Mouse (Mus musculus) lung, postnatal 0 days (tissue): ENCODE measurements around the gene Cox17. TPM values are rescaled to one million over a fixed set of nuclear protein-coding genes. Genes with fewer than 3 reads are reported as not detected.

ENCODE experiments used
- ATAC-seq: fragments of 200-750 bp; cut with Nextera tagmentation; 2 replicates; pipeline ENCODE4 v1.8.0; 2017; ENCODE audit warnings: moderate library complexity
- DNase-seq: peaks from one replicate; pipeline ENCODE4 v3.0.0-alpha.2; 2016; ENCODE audit warnings: low spot score
- H3K27ac ChIP-seq: fragments of 300-500 bp; sonication (generic); 2 replicates; pipeline ENCODE4 v1.5.1; 2014; ENCODE audit warnings: antibody characterized with exemption, mild to moderate bottlenecking, low read length, mixed read lengths
- H3K27me3 ChIP-seq: fragments of 300-500 bp; sonication (generic); replicated peaks from 2 replicates; pipeline ENCODE4 v1.6.1; 2014; ENCODE audit warnings: low read length, mixed read lengths; ENCODE audit not compliant: insufficient read depth
- H3K36me3 ChIP-seq: fragments of 300-500 bp; sonication (generic); 2 replicates; pipeline ENCODE4 v1.6.1; 2014; ENCODE audit warnings: low read length, mixed read lengths; ENCODE audit not compliant: insufficient read depth
- H3K4me1 ChIP-seq: fragments of 300-500 bp; sonication (generic); 2 replicates; pipeline ENCODE4 v1.6.1; 2014; ENCODE audit warnings: antibody characterized with exemption, low read depth, low read length, mixed read lengths; ENCODE audit not compliant: insufficient read depth
- H3K4me2 ChIP-seq: fragments of 300-500 bp; sonication (generic); replicated peaks from 2 replicates; pipeline ENCODE4 v1.6.1; 2014; ENCODE audit warnings: low read depth, mild to moderate bottlenecking, low read length, moderate library complexity, mixed read lengths
- H3K4me3 ChIP-seq: fragments of 300-500 bp; sonication (generic); 2 replicates; pipeline ENCODE4 v1.5.1; 2014; ENCODE audit warnings: low read depth, low read length
- H3K9ac ChIP-seq: fragments of 300-500 bp; sonication (generic); replicated peaks from 2 replicates; pipeline ENCODE4 v1.6.1; 2014; ENCODE audit warnings: low read depth, mild to moderate bottlenecking
- H3K9me3 ChIP-seq: fragments of 300-500 bp; sonication (generic); 2 replicates; pipeline ENCODE4 v1.6.1; 2016; ENCODE audit warnings: low read length, mixed read lengths
- CTCF ChIP-seq: IDR thresholded peaks from 2 replicates; pipeline ENCODE4 v1.5.1; 2016; ENCODE audit warnings: antibody characterized with exemption, mild to moderate bottlenecking
- EP300 ChIP-seq: IDR thresholded peaks from 2 replicates; pipeline ENCODE4 v1.6.1; 2016; ENCODE audit warnings: antibody characterized with exemption, mild to moderate bottlenecking, control low read depth
- WGBS: fragments of 180-500 bp; shearing (Covaris S2); extraction: QIAGEN DNeasy Blood & Tissue Kit; methylation state at CpG from one replicate; pipeline ENCODE4 v1.1.7; 2014; 5-methylcytosine and 5-hydroxymethylcytosine counted together
- polyA plus RNA-seq: library from polyadenylated mRNA; unstranded; fragments of >200 nt; fragmentation: Nextera tagmentation; extraction: Ambion mirVana; gene quantifications from 2 replicates; pipeline ENCODE4 v1.2.1, GENCODE M21; 2015

Cox17 gene
- polyA plus RNA-seq, 1 experiment from 2014 or later, result 205 TPM

DNA sequence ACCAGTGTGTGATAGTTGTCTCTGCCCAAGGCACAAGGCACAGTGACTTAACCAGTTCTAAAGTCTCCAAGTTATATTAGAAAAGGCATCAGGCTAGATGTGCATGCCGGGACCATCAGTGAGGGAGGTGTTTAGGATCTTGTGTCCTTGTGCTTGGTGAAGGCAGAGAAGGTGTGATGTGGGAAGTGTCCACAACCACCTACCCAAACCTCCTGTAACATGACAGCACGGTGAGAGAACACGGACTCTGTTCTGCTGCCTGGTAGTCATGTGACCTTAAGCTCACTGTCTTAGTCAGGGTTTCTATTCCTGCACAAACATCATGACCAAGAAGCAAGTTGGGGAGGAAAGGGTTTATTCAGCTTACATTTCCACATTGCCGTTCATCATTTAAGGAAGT, 19.4 kb downstream of the Cox17 start:
- H3K36me3 ChIP-seq, result no peaks in the 10 kb centered on the region
- no peaks in the 10 kb centered on the region for H3K27me3 ChIP-seq
- no peak for DNase-seq
- H3K4me3 ChIP-seq, result no peak overlapping the region
- no peak overlapping the region for H3K27ac ChIP-seq
- peaks cover 13% of the 10 kb centered on the region; the same call in 1 of the 2 replicates for H3K4me1 ChIP-seq
- H3K9me3 ChIP-seq, result no peaks in the 10 kb centered on the region
- no peak overlapping the region for H3K9ac ChIP-seq
- TF ChIP-seq EP300, result no peak
- TF ChIP-seq CTCF, result no peak
- no peak overlapping the region for H3K4me2 ChIP-seq
- ATAC-seq, result no peak
- 76% methylated on average over 4 of the region's 4 CpGs for WGBS

DNA sequence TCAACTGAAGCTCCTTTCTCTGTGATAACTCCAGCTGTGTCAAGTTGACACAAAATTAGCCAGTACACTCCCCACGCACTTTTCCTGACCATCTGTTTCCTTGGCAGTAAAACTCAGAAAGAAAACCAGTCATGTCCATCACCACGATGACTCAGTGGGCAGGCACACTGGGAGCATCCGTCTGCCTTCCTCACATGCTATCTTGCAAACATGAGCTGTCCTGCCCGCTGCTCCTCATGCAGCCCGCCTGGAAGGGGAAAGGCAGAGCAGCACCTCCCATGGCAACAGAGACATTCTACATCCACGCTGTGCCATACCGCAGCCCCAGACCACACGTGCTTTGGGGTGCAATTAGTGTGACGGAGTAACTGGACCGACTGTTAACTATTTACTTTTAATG, 21.5 kb downstream of the Cox17 start:
- 57% methylated on average over 10 of the region's 10 CpGs for WGBS
- no peaks in the 10 kb centered on the region for H3K9me3 ChIP-seq
- ATAC-seq (no peak), DNase-seq (no peak)
- H3K36me3 ChIP-seq, result no peaks in the 10 kb centered on the region
- TF ChIP-seq CTCF, result no peak
- TF ChIP-seq EP300, result no peak
- no peak overlapping the region for H3K9ac ChIP-seq
- H3K4me3 ChIP-seq, result no peak overlapping the region
- no peaks in the 10 kb centered on the region for H3K4me1 ChIP-seq
- no peak overlapping the region for H3K4me2 ChIP-seq
- no peak overlapping the region for H3K27ac ChIP-seq
- no peaks in the 10 kb centered on the region for H3K27me3 ChIP-seq

DNA sequence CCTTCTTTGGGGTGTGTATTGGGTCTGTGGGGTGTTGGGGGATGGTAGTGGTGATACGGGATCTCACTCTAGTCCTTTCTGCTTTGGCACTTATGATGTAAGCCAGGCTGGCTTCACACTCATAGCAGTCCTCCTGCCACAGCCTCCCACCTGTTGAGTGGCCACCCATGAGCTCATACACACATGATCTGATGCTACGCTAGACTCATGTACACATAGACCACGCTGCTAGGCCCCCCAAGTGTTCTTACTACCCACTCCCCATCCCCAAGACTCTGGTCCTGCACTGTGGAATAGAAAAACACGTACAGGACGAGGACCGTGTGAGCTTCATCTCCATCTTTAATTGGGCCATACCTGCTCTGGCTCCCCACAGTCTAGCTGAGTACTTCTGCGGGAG, 22.2 kb downstream of the Cox17 start:
- no peak overlapping the region for H3K9ac ChIP-seq
- no peak overlapping the region for H3K27ac ChIP-seq
- H3K36me3 ChIP-seq, result no peaks in the 10 kb centered on the region
- H3K4me3 ChIP-seq, result no peak overlapping the region
- no peaks in the 10 kb centered on the region for H3K9me3 ChIP-seq
- DNase-seq (no peak), ATAC-seq (no peak)
- 84% methylated on average over 7 of the region's 7 CpGs for WGBS
- H3K4me2 ChIP-seq, result no peak overlapping the region
- TF ChIP-seq EP300 (no peak), CTCF (no peak)
- no peaks in the 10 kb centered on the region for H3K27me3 ChIP-seq
- H3K4me1 ChIP-seq, result no peaks in the 10 kb centered on the region

DNA sequence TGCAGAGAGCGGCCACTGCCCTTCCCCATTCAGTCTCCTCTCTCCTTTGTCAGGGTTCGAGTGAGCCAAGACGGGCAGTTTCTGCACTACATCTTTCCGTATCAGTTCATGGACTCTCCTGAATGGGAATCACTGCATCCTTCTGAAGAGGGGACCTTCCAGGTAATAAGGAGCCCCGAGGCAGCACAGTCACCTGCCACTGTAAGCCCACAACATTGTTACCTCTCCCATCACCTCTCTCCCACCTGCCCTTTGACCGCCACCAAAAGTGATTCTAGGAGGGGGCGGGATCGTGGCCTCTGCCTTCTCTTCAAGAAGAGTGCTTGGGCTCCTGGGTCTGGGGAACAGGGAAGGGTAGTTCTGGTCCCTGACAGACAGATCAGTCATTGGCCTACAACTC, 22.6 kb downstream of the Cox17 start:
- H3K27me3 ChIP-seq, result no peaks in the 10 kb centered on the region
- no peaks in the 10 kb centered on the region for H3K4me1 ChIP-seq
- TF ChIP-seq EP300 (no peak), CTCF (no peak)
- DNase-seq (no peak), ATAC-seq (no peak)
- H3K4me3 ChIP-seq, result no peak overlapping the region
- H3K27ac ChIP-seq, result no peak overlapping the region
- H3K4me2 ChIP-seq, result no peak overlapping the region
- no peaks in the 10 kb centered on the region for H3K36me3 ChIP-seq
- no peak overlapping the region for H3K9ac ChIP-seq
- no peaks in the 10 kb centered on the region for H3K9me3 ChIP-seq
- 89% methylated on average over 8 of the region's 8 CpGs for whole genome bisulfite sequencing

DNA sequence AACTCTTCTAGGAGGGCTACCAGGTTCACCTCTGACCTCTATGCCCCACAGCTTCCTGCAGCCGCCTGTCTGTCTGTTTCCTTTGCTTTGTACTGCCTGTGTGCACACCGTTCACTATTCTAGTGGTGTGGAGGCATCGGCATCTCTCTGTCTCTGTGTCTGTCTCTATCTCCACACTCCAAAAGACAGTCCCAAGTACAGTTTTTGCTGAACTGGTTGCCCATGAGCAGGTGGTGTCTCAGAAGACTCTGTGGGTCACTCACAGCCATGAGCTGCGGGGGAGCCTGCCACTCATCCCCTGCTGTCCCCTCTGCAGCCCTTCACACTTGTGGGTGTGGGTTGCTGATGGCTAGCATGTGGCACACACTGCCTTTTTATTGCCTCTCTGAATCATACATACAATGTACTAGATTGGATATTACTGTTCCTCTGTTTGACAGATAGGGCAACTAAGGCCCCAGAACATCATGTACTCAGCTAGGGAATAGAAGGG, 23.2 kb downstream of the Cox17 start:
- no peak for DNase-seq
- TF ChIP-seq EP300, result no peak
- TF ChIP-seq CTCF, result no peak
- Histone ChIP-seq H3K4me3 (no peak overlapping the region), H3K4me1 (no peaks in the 10 kb centered on the region), H3K27me3 (no peaks in the 10 kb centered on the region), H3K9ac (no peak overlapping the region), H3K4me2 (no peak overlapping the region), H3K27ac (no peak overlapping the region), H3K36me3 (no peaks in the 10 kb centered on the region), H3K9me3 (no peaks in the 10 kb centered on the region)
- WGBS, result 67% methylated on average over 4 of the region's 4 CpGs
- no peak for ATAC-seq

DNA sequence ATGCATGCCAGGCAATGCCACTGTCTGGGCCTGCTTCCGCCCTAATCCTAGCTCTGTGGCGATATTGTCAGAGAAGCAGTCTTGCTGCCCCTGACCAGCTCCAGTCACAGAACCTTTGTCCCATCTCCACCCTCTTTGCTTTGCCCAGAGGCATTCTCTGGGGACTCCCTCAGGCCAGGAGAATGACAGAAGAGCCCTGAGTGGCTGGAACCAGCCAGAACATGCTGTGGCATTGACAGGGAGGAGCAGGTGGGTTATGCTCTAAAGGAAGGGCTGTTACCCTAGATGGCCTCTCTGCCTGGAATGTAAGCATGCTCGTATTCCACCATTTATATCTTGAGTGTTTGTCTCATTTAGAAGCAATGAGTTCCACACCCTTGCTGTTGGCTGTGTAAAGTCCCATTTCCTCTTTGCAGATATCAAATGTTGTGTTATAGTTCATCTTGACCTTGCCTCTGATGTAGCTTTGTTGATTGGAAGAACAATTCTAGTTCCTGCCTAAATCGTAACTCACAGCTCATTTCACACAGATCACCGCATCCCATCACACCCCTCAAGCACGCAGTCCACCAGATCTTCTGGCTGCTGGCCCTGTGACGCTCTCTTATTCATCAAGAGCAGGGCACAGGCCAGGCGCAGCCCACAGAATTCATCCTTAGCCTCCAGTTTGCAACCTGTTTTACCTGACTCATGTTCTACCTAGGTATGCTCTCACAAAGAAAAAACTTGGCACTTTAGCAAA, 24.0 kb downstream of the Cox17 start:
- H3K27ac ChIP-seq, result no peak overlapping the region
- H3K4me1 ChIP-seq, result no peaks in the 10 kb centered on the region
- no peaks in the 10 kb centered on the region for H3K27me3 ChIP-seq
- ATAC-seq (no peak; the same call in 1 of the 2 replicates), DNase-seq (no peak)
- 64% methylated on average over 8 of the region's 8 CpGs for whole genome bisulfite sequencing
- H3K9me3 ChIP-seq, result no peaks in the 10 kb centered on the region
- no peak for TF ChIP-seq CTCF
- no peak overlapping the region for H3K4me2 ChIP-seq
- no peak overlapping the region for H3K4me3 ChIP-seq
- no peak overlapping the region for H3K9ac ChIP-seq
- H3K36me3 ChIP-seq, result no peaks in the 10 kb centered on the region
